Mouse (Mus musculus) colon, adult 2 months (tissue): Measurements from ENCODE around the gene Dnajb1. TPM values are rescaled to one million over a fixed set of nuclear protein-coding genes. Genes with fewer than 3 reads are reported as not detected.

ENCODE experiments used
- polyA plus RNA-seq: library from polyadenylated mRNA; depleted of rRNA; stranded (reverse); fragments of >200 nt; gene quantifications from 2 replicates; pipeline ENCODE4 v1.2.3, GENCODE M21; 2012; rRNA removed

The Dnajb1 gene
- polyA plus RNA-seq, result 25.6 and 32.7 TPM in 2 replicates

DNA sequence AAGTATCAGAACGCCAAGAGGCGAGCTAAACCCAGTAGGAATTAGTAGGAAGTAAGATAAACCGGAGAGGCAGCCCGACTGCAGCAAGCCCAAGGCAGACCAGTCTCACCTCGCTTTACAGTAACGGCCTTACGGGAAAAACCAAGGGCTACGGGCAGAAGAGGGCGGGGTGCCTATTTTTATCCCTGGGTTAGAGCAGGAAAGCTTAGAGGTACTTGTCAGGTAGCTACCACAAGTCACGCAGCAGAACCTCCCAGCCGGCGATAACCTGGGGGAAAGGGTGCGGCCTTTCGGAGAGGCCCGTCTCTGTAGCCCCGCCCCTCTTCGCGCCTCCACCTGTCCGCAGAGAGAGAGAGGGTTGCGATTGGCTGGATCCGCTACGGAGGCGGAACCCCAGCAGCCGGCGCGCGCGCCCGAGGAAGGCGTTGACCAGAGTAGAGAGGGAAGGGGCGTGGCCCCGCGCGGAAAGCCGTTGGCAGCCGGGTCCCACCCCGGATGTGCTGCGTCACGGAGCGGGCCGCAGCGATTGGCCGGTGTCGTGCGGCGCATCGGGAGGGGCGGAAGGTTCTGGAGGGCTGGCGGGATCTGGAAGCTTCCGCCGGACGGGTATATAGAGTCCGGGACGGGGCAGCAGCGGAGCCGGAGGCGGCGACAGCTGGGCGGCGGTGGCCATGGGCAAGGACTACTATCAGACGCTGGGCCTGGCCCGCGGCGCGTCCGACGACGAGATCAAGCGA lies at the start of gene Dnajb1, which contains the start of gene Tecr:
Gene Dnajb1, plus strand, starts transcription at position 533 of the 737 bp plus-strand sequence.
Gene Tecr, minus strand, starts transcription at position 311 of the 737 bp plus-strand sequence.

DNA sequence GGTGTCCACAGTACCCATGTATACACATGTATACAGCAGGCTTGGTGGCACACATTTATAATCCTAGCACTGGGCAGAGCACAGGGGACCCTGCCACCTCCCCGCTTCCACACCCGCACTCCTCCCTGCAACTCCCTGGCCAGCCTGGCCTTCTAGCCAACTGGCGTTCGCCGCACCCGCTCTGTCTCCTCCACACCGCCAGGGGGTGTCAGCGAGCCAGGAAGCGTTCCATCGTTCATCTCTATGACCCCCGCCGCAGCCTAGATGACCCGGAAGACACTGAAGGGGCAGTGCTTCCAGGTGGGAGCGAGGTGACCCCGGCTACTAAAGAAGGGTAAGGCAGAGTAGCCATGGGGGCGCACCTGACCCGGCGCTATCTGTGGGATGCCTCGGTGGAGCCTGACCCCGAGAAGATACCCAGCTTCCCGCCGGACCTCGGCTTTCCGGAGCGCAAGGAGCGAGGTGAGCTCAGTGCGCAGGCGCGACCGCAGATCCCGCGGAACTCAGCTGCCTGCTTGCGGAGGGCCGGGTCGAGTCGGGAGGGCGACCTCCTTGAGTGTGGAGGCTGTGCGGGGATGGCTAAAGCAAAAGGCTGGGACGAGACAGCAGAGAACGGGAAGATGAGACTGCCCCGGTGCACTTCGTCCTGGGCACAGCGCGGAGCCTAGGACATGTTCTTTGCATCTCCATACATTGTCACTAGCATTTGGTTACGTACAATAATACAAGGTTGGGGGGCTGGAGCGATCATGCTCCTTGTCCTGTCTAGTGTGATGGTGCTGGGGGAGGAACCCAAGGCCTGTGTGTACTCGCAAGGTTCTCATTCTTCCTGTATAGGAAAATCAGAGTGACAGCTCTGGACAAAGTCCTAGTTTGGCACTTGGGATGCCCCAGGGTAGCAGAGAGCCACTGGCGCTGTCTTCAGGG lies 41.3 kb upstream of the Dnajb1 start, which contains the start of gene Ndufb7:
Gene Ndufb7, plus strand, starts transcription at position 203 of the 927 bp plus-strand sequence.

DNA sequence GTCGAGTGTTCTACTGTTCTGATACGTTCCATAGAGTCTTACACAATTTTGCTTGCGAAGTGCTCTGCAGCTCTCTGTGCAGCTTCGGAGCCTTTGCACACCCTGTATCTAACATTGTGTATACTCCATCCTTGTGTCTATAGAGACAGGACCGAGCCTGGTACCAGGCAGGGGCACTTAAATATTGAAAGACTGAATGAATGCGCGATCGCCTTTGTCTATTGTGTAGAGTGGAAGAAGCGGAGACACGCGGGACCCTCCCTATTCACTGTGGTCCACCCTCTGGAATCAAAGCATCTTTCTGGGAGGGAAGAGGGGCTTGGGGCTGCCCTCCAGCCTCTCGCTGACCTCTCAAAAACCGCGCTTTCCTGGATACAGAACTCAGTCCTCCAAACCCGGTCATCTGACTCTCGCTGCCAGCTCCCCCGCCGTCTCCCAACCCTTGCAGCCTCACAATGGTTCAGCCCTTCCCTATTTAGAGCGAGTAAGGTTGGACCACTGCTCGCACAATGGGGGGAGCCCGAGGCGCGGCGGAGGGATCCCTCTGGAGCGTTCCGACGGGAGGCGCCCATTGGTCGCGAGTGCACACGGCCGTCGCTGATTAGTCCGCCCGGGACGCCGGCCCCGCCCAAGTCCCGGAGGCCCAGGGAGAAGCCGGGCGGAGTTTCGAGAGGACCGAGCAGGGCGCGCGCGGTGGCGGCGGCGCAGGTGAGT lies 44.2 kb downstream of the Dnajb1 start, which contains the start of gene Gipc1:
Gene Gipc1, plus strand, starts transcription at position 648 of the 714 bp plus-strand sequence.

Other genes starting within 250 kb of the Dnajb1 start
- gene Clgn, start 218.3 kb upstream of the Dnajb1 start, polyA plus RNA-seq, result 0.02 and 0.15 TPM in 2 replicates
- gene Scoc, start 149.8 kb upstream of the Dnajb1 start, polyA plus RNA-seq, result 1.2 and 1.4 TPM in 2 replicates
- not detected in 2 replicates for gene Olfr370, start 72.4 kb upstream of the Dnajb1 start, polyA plus RNA-seq
- gene Ndufb7, start 41.5 kb upstream of the Dnajb1 start, polyA plus RNA-seq, result 413 and 526 TPM in 2 replicates
- gene Tecr, start 222 bp upstream of the Dnajb1 start, polyA plus RNA-seq, result 425 and 546 TPM in 2 replicates
- 96.8 and 104 TPM in 2 replicates for gene Gipc1, start 44.5 kb downstream of the Dnajb1 start, polyA plus RNA-seq
- 18.4 and 21.8 TPM in 2 replicates for gene Ptger1, start 58.5 kb downstream of the Dnajb1 start, polyA plus RNA-seq
- 114 and 122 TPM in 2 replicates for gene Pkn1, start 91.0 kb downstream of the Dnajb1 start, polyA plus RNA-seq
- gene Ddx39, start 107.0 kb downstream of the Dnajb1 start, polyA plus RNA-seq, result 42.3 and 45.4 TPM in 2 replicates
- 69.7 and 76.2 TPM in 2 replicates for gene Adgre5, start 133.1 kb downstream of the Dnajb1 start, polyA plus RNA-seq